Mouse (Mus musculus): ENCODE data around the gene Dnajc22. TPM values are rescaled to one million over a fixed set of nuclear protein-coding genes. Genes with fewer than 3 reads are reported as not detected.

Dnajc22 gene
- total and polyA plus RNA-seq, 3 experiments, result 0.16 TPM; not detected in 2

- DNase-seq (ENCODE audit: low spot score), result no peak
- TF ChIP-seq CTCF (IDR thresholded peaks at IDR 0.05; ENCODE audit: low read depth, low read length) (no peak), TAL1 (conservative IDR thresholded peaks at IDR 0.05; ENCODE audit: low read depth, low read length) (no peak), POLR2AphosphoS5 (IDR thresholded peaks at IDR 0.05; ENCODE audit: insufficient replicate concordance, low read depth, low read length) (no peak), GATA2 (IDR thresholded peaks at IDR 0.05; ENCODE audit: borderline replicate concordance, low read depth, low read length) (no peak), GATA1 (IDR thresholded peaks at IDR 0.05; ENCODE audit: borderline replicate concordance, low read length) (no peak)
- H3K36me3 ChIP-seq (replicated peaks), result peaks cover 46% of the 10 kb centered on the region
- H3K4me3 ChIP-seq (ENCODE audit: low read depth, low read length), result no peak overlapping the region
- peaks cover 15% of the 10 kb centered on the region for H3K4me1 ChIP-seq (ENCODE audit: insufficient read depth, low read depth, low read length)
- H3K9me3 ChIP-seq (replicated peaks), result peaks cover 3% of the 10 kb centered on the region
- ATAC-seq (ENCODE audit: extremely low read depth, insufficient number of reproducible peaks, low FRiP score, poor library complexity, severe bottlenecking), result no peak
- peaks cover 22% of the 10 kb centered on the region for H3K27me3 ChIP-seq (ENCODE audit: insufficient read depth, low read length)
Observed at GRCm38 (mm10) chr15:99084618-99085017, 8.4 kb upstream of the Dnajc22 start.

GRCm38 (mm10) chr15:99085997-99086396, 7.0 kb upstream of the Dnajc22 start:
- ATAC-seq (ENCODE audit: extremely low read depth, insufficient number of reproducible peaks, low FRiP score, poor library complexity, severe bottlenecking) (no peak), DNase-seq (ENCODE audit: low spot score) (no peak)
- Histone ChIP-seq H3K4me3 (ENCODE audit: low read depth, low read length) (no peak overlapping the region), H3K4me1 (ENCODE audit: insufficient read depth, low read depth, low read length) (peaks cover 11% of the 10 kb centered on the region), H3K9me3 (replicated peaks) (peaks cover 3% of the 10 kb centered on the region), H3K36me3 (replicated peaks) (peaks cover 32% of the 10 kb centered on the region), H3K27me3 (ENCODE audit: insufficient read depth, low read length) (peaks cover 34% of the 10 kb centered on the region)
- TF ChIP-seq GATA2 (IDR thresholded peaks at IDR 0.05; ENCODE audit: borderline replicate concordance, low read depth, low read length), result no peak
- TF ChIP-seq CTCF (IDR thresholded peaks at IDR 0.05; ENCODE audit: low read depth, low read length), result no peak
- TF ChIP-seq POLR2AphosphoS5 (IDR thresholded peaks at IDR 0.05; ENCODE audit: insufficient replicate concordance, low read depth, low read length), result no peak
- TF ChIP-seq GATA1 (IDR thresholded peaks at IDR 0.05; ENCODE audit: borderline replicate concordance, low read length), result no peak
- no peak for TF ChIP-seq TAL1 (conservative IDR thresholded peaks at IDR 0.05; ENCODE audit: low read depth, low read length)

- TF ChIP-seq GATA2 (IDR thresholded peaks at IDR 0.05; ENCODE audit: borderline replicate concordance, low read depth, low read length), result no peak
- H3K4me1 ChIP-seq (ENCODE audit: insufficient read depth, low read depth, low read length), result peaks cover 10% of the 10 kb centered on the region
- peaks cover 38% of the 10 kb centered on the region for H3K27me3 ChIP-seq (ENCODE audit: insufficient read depth, low read length)
- no peak for ATAC-seq (ENCODE audit: extremely low read depth, insufficient number of reproducible peaks, low FRiP score, poor library complexity, severe bottlenecking)
- H3K9me3 ChIP-seq (replicated peaks), result peaks cover 3% of the 10 kb centered on the region
- DNase-seq (ENCODE audit: low spot score), result no peak
- peak within 1 kb of the TSS; percentile 4; the same call in 1 of the 2 replicates for H3K4me3 ChIP-seq (ENCODE audit: low read depth, low read length)
- H3K36me3 ChIP-seq (replicated peaks), result peaks cover 18% of the 10 kb centered on the region
Observed at GRCm38 (mm10) chr15:99087253-99088075, 5.5 kb upstream of the Dnajc22 start, which contains the start of gene C1ql4. Gene C1ql4, minus strand, starts transcription at chr15:99087817.

GRCm38 (mm10) chr15:99088292-99088691, 4.7 kb upstream of the Dnajc22 start:
- no peak for TF ChIP-seq GATA1 (IDR thresholded peaks at IDR 0.05; ENCODE audit: borderline replicate concordance, low read length)
- TF ChIP-seq TAL1 (conservative IDR thresholded peaks at IDR 0.05; ENCODE audit: low read depth, low read length), result no peak
- TF ChIP-seq GATA2 (IDR thresholded peaks at IDR 0.05; ENCODE audit: borderline replicate concordance, low read depth, low read length), result no peak
- TF ChIP-seq POLR2AphosphoS5 (IDR thresholded peaks at IDR 0.05; ENCODE audit: insufficient replicate concordance, low read depth, low read length), result no peak
- ATAC-seq (ENCODE audit: extremely low read depth, insufficient number of reproducible peaks, low FRiP score, poor library complexity, severe bottlenecking) (no peak), DNase-seq (ENCODE audit: low spot score) (no peak)
- Histone ChIP-seq H3K27me3 (ENCODE audit: insufficient read depth, low read length) (peaks cover 47% of the 10 kb centered on the region), H3K4me3 (ENCODE audit: low read depth, low read length) (no peak overlapping the region), H3K36me3 (replicated peaks) (peaks cover 10% of the 10 kb centered on the region), H3K9me3 (replicated peaks) (peaks cover 3% of the 10 kb centered on the region), H3K4me1 (ENCODE audit: insufficient read depth, low read depth, low read length) (peaks cover 6% of the 10 kb centered on the region)

- H3K9me3 ChIP-seq (replicated peaks), result peaks cover 3% of the 10 kb centered on the region
- no peak overlapping the region for H3K4me3 ChIP-seq (ENCODE audit: low read depth, low read length)
- H3K36me3 ChIP-seq (replicated peaks), result peaks cover 2% of the 10 kb centered on the region
- TF ChIP-seq TAL1 (conservative IDR thresholded peaks at IDR 0.05; ENCODE audit: low read depth, low read length), result no peak
- TF ChIP-seq GATA1 (IDR thresholded peaks at IDR 0.05; ENCODE audit: borderline replicate concordance, low read length), result no peak
- TF ChIP-seq GATA2 (IDR thresholded peaks at IDR 0.05; ENCODE audit: borderline replicate concordance, low read depth, low read length), result no peak
- no peak for TF ChIP-seq POLR2AphosphoS5 (IDR thresholded peaks at IDR 0.05; ENCODE audit: insufficient replicate concordance, low read depth, low read length)
- no peak for TF ChIP-seq CTCF (IDR thresholded peaks at IDR 0.05; ENCODE audit: low read depth, low read length)
- H3K27me3 ChIP-seq (ENCODE audit: insufficient read depth, low read length), result peaks cover 54% of the 10 kb centered on the region
- peaks cover 5% of the 10 kb centered on the region for H3K4me1 ChIP-seq (ENCODE audit: insufficient read depth, low read depth, low read length)
- ATAC-seq (ENCODE audit: extremely low read depth, insufficient number of reproducible peaks, low FRiP score, poor library complexity, severe bottlenecking), result no peak
- no peak for DNase-seq (ENCODE audit: low spot score)
Observed at GRCm38 (mm10) chr15:99089069-99089468, 3.9 kb upstream of the Dnajc22 start.

- no peak for ATAC-seq (ENCODE audit: extremely low read depth, insufficient number of reproducible peaks, low FRiP score, poor library complexity, severe bottlenecking)
- H3K9me3 ChIP-seq (replicated peaks), result no peaks in the 10 kb centered on the region
- TF ChIP-seq TAL1 (conservative IDR thresholded peaks at IDR 0.05; ENCODE audit: low read depth, low read length) (no peak), POLR2AphosphoS5 (IDR thresholded peaks at IDR 0.05; ENCODE audit: insufficient replicate concordance, low read depth, low read length) (no peak), GATA2 (IDR thresholded peaks at IDR 0.05; ENCODE audit: borderline replicate concordance, low read depth, low read length) (no peak), CTCF (IDR thresholded peaks at IDR 0.05; ENCODE audit: low read depth, low read length) (no peak), GATA1 (IDR thresholded peaks at IDR 0.05; ENCODE audit: borderline replicate concordance, low read length) (no peak)
- H3K27me3 ChIP-seq (ENCODE audit: insufficient read depth, low read length), result peaks cover 82% of the 10 kb centered on the region
- H3K4me3 ChIP-seq (ENCODE audit: low read depth, low read length), result no peak overlapping the region
- no peak for DNase-seq (ENCODE audit: low spot score)
- H3K36me3 ChIP-seq (replicated peaks), result no peaks in the 10 kb centered on the region
- H3K4me1 ChIP-seq (ENCODE audit: insufficient read depth, low read depth, low read length), result peaks cover 3% of the 10 kb centered on the region
Observed at GRCm38 (mm10) chr15:99093291-99094258, 605 bp downstream of the Dnajc22 start.
